Mouse (Mus musculus) E14TG2a.4 (cell line): ENCODE results near the gene Nemp1.

Experiments
- CTCF ChIP-seq: conservative IDR thresholded peaks from 2 replicates; pipeline ENCODE4 v1.5.1; 2014; ENCODE audit warnings: low read length
- NANOG ChIP-seq: IDR thresholded peaks from 2 replicates; pipeline ENCODE4 v1.6.1; 2014; ENCODE audit warnings: borderline replicate concordance, low read length, mixed read lengths
- POU5F1 ChIP-seq: IDR thresholded peaks from 2 replicates; pipeline ENCODE4 v1.6.1; 2014; ENCODE audit warnings: low read length, borderline replicate concordance

GRCm38 (mm10) chr10:127712736-127713135 is 46.0 kb downstream of the Nemp1 start:
- TF ChIP-seq CTCF = no peak
- TF ChIP-seq NANOG = no peak
- no peak for TF ChIP-seq POU5F1
